Mouse (Mus musculus) limb, embryonic 11.5 days (tissue): Measurements from ENCODE around the gene Ick. TPM values are rescaled to one million over a fixed set of nuclear protein-coding genes. Genes with fewer than 3 reads are reported as not detected.

Source experiments
- ATAC-seq: fragments of 200-750 bp; cut with Nextera tagmentation; 2 replicates; pipeline ENCODE4 v1.8.0; 2017; ENCODE audit warnings: low read depth; ENCODE audit not compliant: insufficient number of reproducible peaks, low FRiP score, low TSS enrichment
- DNase-seq: peaks from one replicate; pipeline ENCODE4 v3.0.0-alpha.2; 2015; ENCODE audit warnings: low spot score
- H3K27ac ChIP-seq: fragments of 300-500 bp; sonication (generic); replicated peaks from 2 replicates; pipeline ENCODE4 v1.5.1; 2014; ENCODE audit warnings: low read depth, mild to moderate bottlenecking, low read length
- H3K27me3 ChIP-seq: fragments of 300-500 bp; sonication (generic); 2 replicates; pipeline ENCODE4 v1.6.1; 2014; ENCODE audit warnings: mild to moderate bottlenecking, low read length, mixed read lengths; ENCODE audit not compliant: control insufficient read depth, insufficient read depth
- H3K36me3 ChIP-seq: fragments of 300-500 bp; sonication (generic); 2 replicates; pipeline ENCODE4 v1.6.1; 2014; ENCODE audit warnings: mild to moderate bottlenecking, low read length, moderate library complexity, mixed read lengths; ENCODE audit not compliant: control insufficient read depth, insufficient read depth
- H3K4me1 ChIP-seq: fragments of 300-500 bp; sonication (generic); 2 replicates; pipeline ENCODE4 v1.6.1; 2014; ENCODE audit warnings: low read length, mixed read lengths; ENCODE audit not compliant: control insufficient read depth, insufficient read depth
- H3K4me2 ChIP-seq: fragments of 300-500 bp; sonication (generic); 2 replicates; pipeline ENCODE4 v1.6.1; 2014; ENCODE audit warnings: low read depth, mild to moderate bottlenecking, moderate library complexity; ENCODE audit not compliant: severe bottlenecking
- H3K4me3 ChIP-seq: fragments of 300-500 bp; sonication (generic); 2 replicates; pipeline ENCODE4 v1.5.1; 2014; ENCODE audit warnings: low read depth, low read length
- H3K9ac ChIP-seq: fragments of 300-500 bp; sonication (generic); 2 replicates; pipeline ENCODE4 v1.6.1; 2014; ENCODE audit warnings: mild to moderate bottlenecking, low read length
- H3K9me3 ChIP-seq: fragments of 300-500 bp; sonication (generic); 2 replicates; pipeline ENCODE4 v1.6.1; 2016; ENCODE audit warnings: low read length; ENCODE audit not compliant: control insufficient read depth
- WGBS: fragments of 180-500 bp; shearing (Covaris S2); extraction: QIAGEN DNeasy Blood & Tissue Kit; methylation state at CpG from one replicate; pipeline ENCODE4 v1.1.7; 2014; 5-methylcytosine and 5-hydroxymethylcytosine counted together
- polyA plus RNA-seq: library from polyadenylated mRNA; unstranded; fragments of >200 nt; fragmentation: Nextera tagmentation; extraction: Ambion mirVana; gene quantifications from 2 replicates; pipeline ENCODE4 v1.2.1, GENCODE M21; 2014

Ick gene
- polyA plus RNA-seq, 1 experiment from 2014 or later, result 42.7 TPM

DNA sequence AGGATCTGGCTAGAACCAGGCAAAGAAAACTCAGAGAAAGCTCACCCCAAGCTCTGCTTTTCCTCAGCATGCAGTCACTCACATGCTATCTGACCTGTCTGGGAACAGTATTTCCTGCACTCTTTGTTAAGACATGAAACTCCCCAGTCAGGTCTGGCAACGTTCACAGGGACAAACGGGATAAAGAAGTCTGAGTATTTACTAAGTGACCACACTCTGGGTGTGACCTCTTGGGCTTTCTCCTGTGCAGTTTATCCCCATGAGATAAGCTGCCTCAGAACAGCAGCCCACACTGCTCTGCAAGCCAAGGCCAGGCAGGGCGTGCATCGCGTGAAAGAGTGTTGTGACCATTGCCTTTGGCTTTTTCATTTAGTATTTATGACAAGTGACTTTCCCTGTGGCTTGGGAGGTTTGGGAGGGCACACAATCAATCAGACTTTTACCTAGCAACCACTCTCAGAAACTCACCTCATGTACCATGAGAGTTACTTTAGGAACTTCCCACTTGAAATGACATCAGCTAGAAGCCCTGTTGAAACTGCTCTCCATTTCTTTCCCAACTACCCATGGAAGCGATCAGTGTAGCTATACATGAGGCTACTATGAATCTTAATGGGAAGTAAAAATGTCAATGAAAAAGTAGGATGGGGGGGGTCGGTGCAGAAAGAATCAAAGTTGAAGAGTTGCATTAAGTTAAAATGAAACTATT is 103.5 kb downstream of the Ick start:
- H3K4me1 ChIP-seq, result peaks cover 3% of the 10 kb centered on the region; the same call in 1 of the 2 replicates
- H3K27ac ChIP-seq, result no peak overlapping the region
- H3K9me3 ChIP-seq, result no peaks in the 10 kb centered on the region
- peaks cover 2% of the 10 kb centered on the region; the same call in 1 of the 2 replicates for H3K36me3 ChIP-seq
- no peak overlapping the region for H3K4me3 ChIP-seq
- ATAC-seq (no peak), DNase-seq (no peak)
- 78% methylated on average over 7 of the region's 7 CpGs for WGBS
- H3K27me3 ChIP-seq, result no peaks in the 10 kb centered on the region
- H3K4me2 ChIP-seq, result no peak overlapping the region
- H3K9ac ChIP-seq, result no peak overlapping the region

DNA sequence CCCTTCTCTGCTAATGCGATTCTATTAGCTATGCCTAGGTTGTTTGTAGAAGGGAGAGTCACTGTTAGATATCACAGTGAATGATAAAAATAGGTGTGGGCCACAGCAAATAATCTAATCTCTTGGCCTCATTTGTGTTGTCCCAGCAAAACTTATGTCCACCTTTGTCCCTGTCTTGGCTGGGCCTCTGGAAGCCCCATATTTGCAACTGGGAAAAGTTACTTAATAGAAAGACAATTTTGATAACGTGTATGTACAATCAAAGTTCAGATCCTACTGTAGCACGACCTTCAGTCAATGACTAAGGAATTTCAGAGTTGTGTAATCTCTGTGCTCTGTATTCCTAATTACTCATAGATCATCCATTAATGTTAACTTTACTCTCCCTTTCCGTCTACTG is 108.1 kb downstream of the Ick start:
- no peak overlapping the region for H3K9ac ChIP-seq
- no peaks in the 10 kb centered on the region for H3K4me1 ChIP-seq
- H3K27me3 ChIP-seq, result no peaks in the 10 kb centered on the region
- H3K9me3 ChIP-seq, result no peaks in the 10 kb centered on the region
- H3K4me3 ChIP-seq, result no peak overlapping the region
- ATAC-seq (no peak), DNase-seq (no peak)
- 81% methylated on average over 4 of the region's 4 CpGs for WGBS
- H3K4me2 ChIP-seq, result no peak overlapping the region
- no peaks in the 10 kb centered on the region for H3K36me3 ChIP-seq
- H3K27ac ChIP-seq, result no peak overlapping the region

Other genes with a start within 250 kb of the Ick start
- 90.8 and 96.0 TPM in 2 replicates for gene Elovl5, start 191.8 kb upstream of the Ick start, polyA plus RNA-seq
- 0.09 and 0.25 TPM in 2 replicates for gene Gcm1, start 57.3 kb upstream of the Ick start, polyA plus RNA-seq
- gene Fbxo9, start 127 bp upstream of the Ick start, polyA plus RNA-seq, result 31.9 and 33.2 TPM in 2 replicates
- 144 and 157 TPM in 2 replicates for gene Gsta4, start 73.6 kb downstream of the Ick start, polyA plus RNA-seq
- gene Gsta1, start 121.5 kb downstream of the Ick start, polyA plus RNA-seq, result not detected in 2 replicates
- gene Gm3776, start 147.9 kb downstream of the Ick start, polyA plus RNA-seq, result not detected in 2 replicates
- gene Gm10639, start 180.7 kb downstream of the Ick start, polyA plus RNA-seq, result not detected in 2 replicates
- not detected in 2 replicates for gene Omt2a, start 205.6 kb downstream of the Ick start, polyA plus RNA-seq
- gene Omt2b, start 218.4 kb downstream of the Ick start, polyA plus RNA-seq, result not detected in 2 replicates
- not detected in 2 replicates for gene Gsta2, start 246.6 kb downstream of the Ick start, polyA plus RNA-seq